Mouse (Mus musculus): ENCODE measurements at regions not wholly inside any gene's neighbourhood (a gene's known extent, or its start where the extent isn't known, plus 50 kb on each side); places are given as distances from the start of the nearest gene placed in this dataset.
"Not testable (repeated sequence)": the region's sequence is repeated elsewhere in the genome, so short reads cannot be mapped to it uniquely, and the experiment has no call there.

- no peak for DNase-seq
These were observed 723.1 kb upstream of the Brinp1 start for GRCm38 (mm10) chr4:69677315-69677714.

- no peak for DNase-seq
These were observed 719.3 kb upstream of the Brinp1 start for GRCm38 (mm10) chr4:69673456-69673855.

GRCm38 (mm10) chr4:69628908-69629307, 674.7 kb upstream of the Brinp1 start:
- no peak for DNase-seq

GRCm38 (mm10) chr4:69626426-69626825, 672.2 kb upstream of the Brinp1 start:
- not testable (repeated sequence) for DNase-seq

GRCm38 (mm10) chr4:69625831-69626230, 671.6 kb upstream of the Brinp1 start:
- no peak for DNase-seq

- DNase-seq: no peak
These were observed 666.9 kb upstream of the Brinp1 start for GRCm38 (mm10) chr4:69621058-69621609.

- DNase-seq: no peak
These were observed 664.0 kb upstream of the Brinp1 start for GRCm38 (mm10) chr4:69618161-69618730.

- DNase-seq: peak; percentile 67
These were observed 660.7 kb upstream of the Brinp1 start for GRCm38 (mm10) chr4:69614901-69615300.

GRCm38 (mm10) chr4:69611681-69612300, 657.6 kb upstream of the Brinp1 start:
- DNase-seq: no peak

- no peak for DNase-seq
These were observed 654.7 kb upstream of the Brinp1 start for GRCm38 (mm10) chr4:69608885-69609284.

- no peak for DNase-seq
These were observed 642.9 kb upstream of the Brinp1 start for GRCm38 (mm10) chr4:69596992-69597541.

GRCm38 (mm10) chr4:69594022-69594421, 639.8 kb upstream of the Brinp1 start:
- DNase-seq: no peak

GRCm38 (mm10) chr4:69576256-69576655, 622.1 kb upstream of the Brinp1 start:
- peak; percentile 9 for DNase-seq

GRCm38 (mm10) chr4:69548104-69548503, 593.9 kb upstream of the Brinp1 start:
- DNase-seq: no peak

- DNase-seq: peak; percentile 39
These were observed 584.1 kb upstream of the Brinp1 start for GRCm38 (mm10) chr4:69538172-69538908.

- no peak for DNase-seq
These were observed 578.9 kb upstream of the Brinp1 start for GRCm38 (mm10) chr4:69533107-69533506.

GRCm38 (mm10) chr4:69523112-69523511, 568.9 kb upstream of the Brinp1 start:
- no peak for DNase-seq

GRCm38 (mm10) chr4:69508281-69508680, 554.1 kb upstream of the Brinp1 start:
- no peak for DNase-seq

GRCm38 (mm10) chr4:69471200-69471599, 517.0 kb upstream of the Brinp1 start:
- no peak for DNase-seq

GRCm38 (mm10) chr4:69459990-69460389, 505.8 kb upstream of the Brinp1 start:
- DNase-seq: no peak

- no peak for DNase-seq
These were observed 502.2 kb upstream of the Brinp1 start for GRCm38 (mm10) chr4:69456420-69456819.

GRCm38 (mm10) chr4:69446161-69446560, 492.0 kb upstream of the Brinp1 start:
- DNase-seq: no peak

GRCm38 (mm10) chr4:69443956-69444355, 489.8 kb upstream of the Brinp1 start:
- DNase-seq: no peak

- DNase-seq: no peak
These were observed 481.2 kb upstream of the Brinp1 start for GRCm38 (mm10) chr4:69435390-69435789.

All from lung, postnatal 36 days (tissue).